Mouse (Mus musculus) megakaryocyte, adult 5-6 weeks (primary cell): ENCODE measurements around the gene Pard3. TPM values are rescaled to one million over a fixed set of nuclear protein-coding genes. Genes with fewer than 3 reads are reported as not detected.

ENCODE experiments used
- total RNA-seq, 2 experiments: library from RNA; stranded (forward) in 1 of 2; stranded (reverse) in 1 of 2; fragments of 153-499, 151-499 nt in 1 of 2; fragments of 221-1000, 200-1000 nt in 1 of 2; gene quantifications; 2 replicates each; pipeline versions ENCODE4 v1.2.3 to v1.2.4; 2015 to 2017

Gene Pard3
- total RNA-seq, 2 experiments from 2014 or later, result not detected

Other genes starting within 250 kb of the Pard3 start
- gene Tomm20, start 118.0 kb upstream of the Pard3 start, total RNA-seq (2015), result 47.7 and 70.1 TPM in 2 replicates
- 69.9 and 71.9 TPM in 2 replicates for gene Tomm20, start 118.0 kb upstream of the Pard3 start, total RNA-seq (2017)
- 22.9 and 32.9 TPM in 2 replicates for gene Rbm34, start 92.8 kb upstream of the Pard3 start, total RNA-seq (2015)
- gene Rbm34, start 92.8 kb upstream of the Pard3 start, total RNA-seq (2017), result 28.2 and 35.2 TPM in 2 replicates